Mouse (Mus musculus) myocyte (in vitro differentiated cells): ENCODE measurements around the gene Brd3.

Experiments used
- CEBPB ChIP-seq: IDR thresholded peaks from 2 replicates; pipeline ENCODE4 v1.6.1; 2011; ENCODE audit warnings: mild to moderate bottlenecking, moderate library complexity; ENCODE audit not compliant: poor library complexity, insufficient read depth, severe bottlenecking
- E2F4 ChIP-seq: IDR thresholded peaks from one replicate; pipeline ENCODE4 v1.6.1; 2011; ENCODE audit warnings: mild to moderate bottlenecking, control low read depth, moderate library complexity; ENCODE audit not compliant: insufficient read depth
- MYOD1 ChIP-seq, 3 experiments: IDR thresholded peaks; one replicate each; pipeline ENCODE4 v1.6.1; 2011; ENCODE audit warnings: control low read depth in 2 of 3, low read depth in 2 of 3, mild to moderate bottlenecking in 2 of 3, moderate library complexity in 1 of 3; ENCODE audit not compliant: insufficient read length in 2 of 3, control insufficient read depth in 1 of 3
- MYOG ChIP-seq, 3 experiments: IDR thresholded peaks; one replicate each; pipeline ENCODE4 v1.6.1; 2011; ENCODE audit warnings: control low read depth in 2 of 3, low read depth in 2 of 3, mild to moderate bottlenecking in 2 of 3; ENCODE audit not compliant: insufficient read length in 2 of 3, control insufficient read depth in 1 of 3, insufficient read depth in 1 of 3
- POLR2A ChIP-seq: IDR thresholded peaks from one replicate; pipeline ENCODE4 v1.6.1; 2011; ENCODE audit warnings: low read depth, mild to moderate bottlenecking, control low read depth, moderate library complexity; ENCODE audit not compliant: insufficient read length
- POLR2AphosphoS2 ChIP-seq: IDR thresholded peaks from one replicate; pipeline ENCODE4 v1.6.1; 2011; ENCODE audit warnings: low read depth, control low read depth; ENCODE audit not compliant: insufficient read length
- TCF12 ChIP-seq: IDR thresholded peaks from one replicate; pipeline ENCODE4 v1.6.1; 2011; ENCODE audit warnings: mild to moderate bottlenecking, control low read depth; ENCODE audit not compliant: poor library complexity, insufficient read depth, severe bottlenecking
- USF1 ChIP-seq: IDR thresholded peaks from one replicate; pipeline ENCODE4 v1.6.1; 2011; ENCODE audit warnings: low read depth, mild to moderate bottlenecking, control low read depth, moderate library complexity

DNA sequence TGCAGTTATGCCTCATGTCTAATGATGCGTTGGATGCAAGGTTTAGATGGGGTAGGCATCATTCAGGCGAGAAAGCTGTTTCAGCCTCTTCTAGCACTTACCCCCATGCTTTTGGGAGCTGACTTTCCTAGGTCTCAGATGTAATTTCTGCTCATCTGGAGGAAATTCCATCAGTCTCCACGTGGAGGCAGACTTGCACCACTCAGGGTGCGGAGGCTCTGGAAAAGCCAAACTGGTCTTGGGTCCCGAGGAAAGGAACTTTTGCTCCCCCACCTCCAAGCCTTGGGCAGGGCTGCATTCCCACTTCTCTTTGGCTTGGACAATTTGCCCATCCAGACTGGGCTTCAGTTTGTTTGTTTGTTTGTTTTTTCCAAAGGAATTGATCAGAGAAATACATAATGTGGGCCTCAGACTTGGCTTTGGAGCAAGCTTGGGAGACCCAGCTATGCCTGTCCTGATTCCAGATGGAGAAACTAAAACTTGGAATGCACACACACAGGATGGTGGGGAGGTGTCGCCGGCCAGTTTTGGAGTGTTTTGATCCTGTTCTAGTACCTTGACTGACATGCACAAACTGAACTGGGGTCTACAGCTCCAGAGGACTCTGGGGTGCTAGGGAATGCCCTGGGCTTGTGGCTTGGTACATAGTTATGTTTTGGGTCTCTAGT lies 45.3 kb upstream of the Brd3 start:
- TF ChIP-seq POLR2A (no peak), TCF12 (no peak), CEBPB (no peak), MYOG (IDR thresholded peaks at IDR 0.05; ENCODE audit: control insufficient read depth in 1 of 3, insufficient read depth in 1 of 3, insufficient read length in 2 of 3, low read depth in 2 of 3) (no peak), POLR2AphosphoS2 (no peak), E2F4 (no peak), USF1 (no peak), MYOD1 (IDR thresholded peaks at IDR 0.05; ENCODE audit: control insufficient read depth in 1 of 3, insufficient read length in 2 of 3, low read depth in 2 of 3) (no peak)
